Mouse (Mus musculus): ENCODE measurements at regions not wholly inside any gene's neighbourhood (a gene's known extent, or its start where the extent isn't known, plus 50 kb on each side); places are given as distances from the start of the nearest gene placed in this dataset.

- no peak for DNase-seq (ENCODE audit: low spot score in 2 of 2)
Measured at GRCm38 (mm10) chr5:118815783-118816182, 255.3 kb downstream of the Med13l start.

- no peak for DNase-seq (ENCODE audit: low spot score in 2 of 2)
Measured at GRCm38 (mm10) chr5:118818294-118818693, 257.8 kb downstream of the Med13l start.

- DNase-seq (ENCODE audit: low spot score in 2 of 2) = no peak
Measured at GRCm38 (mm10) chr5:118824791-118825190, 264.3 kb downstream of the Med13l start.

GRCm38 (mm10) chr5:118829031-118829698 lies 268.7 kb downstream of the Med13l start:
- no peak for DNase-seq (ENCODE audit: low spot score in 2 of 2)

GRCm38 (mm10) chr5:118832701-118833100 lies 272.2 kb downstream of the Med13l start:
- no peak for DNase-seq (ENCODE audit: low spot score in 2 of 2)

- DNase-seq (ENCODE audit: low spot score in 2 of 2) = no peak
Measured at GRCm38 (mm10) chr5:118834129-118834528, 273.6 kb downstream of the Med13l start.

GRCm38 (mm10) chr5:118837001-118837400 lies 276.5 kb downstream of the Med13l start:
- no peak for DNase-seq (ENCODE audit: low spot score in 2 of 2)

- DNase-seq (ENCODE audit: low spot score in 2 of 2) = peak in 1 of 2 experiments; percentile 5
Measured at GRCm38 (mm10) chr5:118838421-118838820, 277.9 kb downstream of the Med13l start.

GRCm38 (mm10) chr5:118839916-118840315 lies 279.4 kb downstream of the Med13l start:
- DNase-seq (ENCODE audit: low spot score in 2 of 2) = no peak

- DNase-seq (ENCODE audit: low spot score in 2 of 2) = no peak
Measured at GRCm38 (mm10) chr5:118841210-118842016, 280.9 kb downstream of the Med13l start.

GRCm38 (mm10) chr5:118842017-118842396 lies 281.5 kb downstream of the Med13l start:
- DNase-seq (ENCODE audit: low spot score in 2 of 2) = no peak

- no peak for DNase-seq (ENCODE audit: low spot score in 2 of 2)
Measured at GRCm38 (mm10) chr5:118857001-118857400, 296.5 kb downstream of the Med13l start.

GRCm38 (mm10) chr5:118861143-118861847 lies 300.8 kb downstream of the Med13l start:
- no peak for DNase-seq (ENCODE audit: low spot score in 2 of 2)

- DNase-seq (ENCODE audit: low spot score in 2 of 2) = no peak
Measured at GRCm38 (mm10) chr5:118867511-118867910, 307.0 kb downstream of the Med13l start.

- DNase-seq (ENCODE audit: low spot score in 2 of 2) = peak in 1 of 2 experiments; percentile 7
Measured at GRCm38 (mm10) chr5:118869330-118869729, 308.9 kb downstream of the Med13l start.

- DNase-seq (ENCODE audit: low spot score in 2 of 2) = no peak
Measured at GRCm38 (mm10) chr5:118873871-118874270, 313.4 kb downstream of the Med13l start.

GRCm38 (mm10) chr5:118875096-118875637 lies 314.7 kb downstream of the Med13l start:
- no peak for DNase-seq (ENCODE audit: low spot score in 2 of 2)

GRCm38 (mm10) chr5:118876586-118877312 lies 316.3 kb downstream of the Med13l start:
- DNase-seq (ENCODE audit: low spot score in 2 of 2) = no peak

GRCm38 (mm10) chr5:118877313-118877669 lies 316.8 kb downstream of the Med13l start:
- DNase-seq (ENCODE audit: low spot score in 2 of 2) = no peak

- no peak for DNase-seq (ENCODE audit: low spot score in 2 of 2)
Measured at GRCm38 (mm10) chr5:118877831-118878230, 317.4 kb downstream of the Med13l start.

GRCm38 (mm10) chr5:118878722-118879121 lies 318.2 kb downstream of the Med13l start:
- DNase-seq (ENCODE audit: low spot score in 2 of 2) = no peak
